Mouse (Mus musculus) embryonic facial prominence, embryonic 14.5 days (tissue): ENCODE measurements at regions not wholly inside any gene's neighbourhood (a gene's known extent, or its start where the extent isn't known, plus 50 kb on each side); places are given as distances from the start of the nearest gene placed in this dataset.

ENCODE experiments used
- ATAC-seq: fragments of 200-750 bp; cut with Nextera tagmentation; 2 replicates; pipeline ENCODE4 v1.8.0; 2017; ENCODE audit warnings: low read depth, moderate number of reproducible peaks, moderate TSS enrichment
- DNase-seq: peaks from one replicate; pipeline ENCODE4 v3.0.0-alpha.2; 2015; ENCODE audit warnings: low spot score
- H3K27ac ChIP-seq: fragments of 300-500 bp; sonication (generic); replicated peaks from 2 replicates; pipeline ENCODE4 v1.5.1; 2014; ENCODE audit warnings: low read depth, mild to moderate bottlenecking, low read length, moderate library complexity
- H3K27me3 ChIP-seq: fragments of 300-500 bp; sonication (generic); replicated peaks from 2 replicates; pipeline ENCODE4 v1.6.1; 2014; ENCODE audit warnings: low read length; ENCODE audit not compliant: control insufficient read depth, insufficient read depth
- H3K36me3 ChIP-seq: fragments of 300-500 bp; sonication (generic); 2 replicates; pipeline ENCODE4 v1.6.1; 2014; ENCODE audit warnings: low read length, mixed read lengths; ENCODE audit not compliant: control insufficient read depth, insufficient read depth
- H3K4me1 ChIP-seq: fragments of 300-500 bp; sonication (generic); 2 replicates; pipeline ENCODE4 v1.6.1; 2014; ENCODE audit warnings: antibody characterized with exemption, low read length; ENCODE audit not compliant: control insufficient read depth, insufficient read depth
- H3K4me2 ChIP-seq: fragments of 300-500 bp; sonication (generic); 2 replicates; pipeline ENCODE4 v1.6.1; 2014; ENCODE audit warnings: low read depth, mild to moderate bottlenecking, low read length, moderate library complexity, mixed read lengths
- H3K4me3 ChIP-seq: fragments of 300-500 bp; sonication (generic); 2 replicates; pipeline ENCODE4 v1.5.1; 2014; ENCODE audit warnings: low read depth, mild to moderate bottlenecking, low read length
- H3K9ac ChIP-seq: fragments of 300-500 bp; sonication (generic); 2 replicates; pipeline ENCODE4 v1.6.1; 2014; ENCODE audit warnings: low read depth, mild to moderate bottlenecking, low read length, moderate library complexity, mixed read lengths
- H3K9me3 ChIP-seq: fragments of 300-500 bp; sonication (generic); 2 replicates; pipeline ENCODE4 v1.6.1; 2016; ENCODE audit warnings: low read length; ENCODE audit not compliant: control insufficient read depth
- WGBS: fragments of 180-500 bp; shearing (Covaris S2); extraction: QIAGEN DNeasy Blood & Tissue Kit; methylation state at CpG from one replicate; pipeline ENCODE4 v1.1.7; 2014; 5-methylcytosine and 5-hydroxymethylcytosine counted together

- Histone ChIP-seq H3K4me1 (no peaks in the 10 kb centered on the region), H3K36me3 (no peaks in the 10 kb centered on the region), H3K9ac (no peak overlapping the region), H3K4me3 (no peak overlapping the region), H3K27ac (no peak overlapping the region), H3K27me3 (no peaks in the 10 kb centered on the region), H3K9me3 (no peaks in the 10 kb centered on the region), H3K4me2 (no peak overlapping the region)
- WGBS: 78% methylated on average over 10 of the region's 10 CpGs
- ATAC-seq: no peak
- no peak for DNase-seq
Measured at GRCm38 (mm10) chr15:38569011-38569640, 1143.8 kb downstream of the 4930447A16Rik start.

GRCm38 (mm10) chr15:38570144-38570543, 1144.8 kb downstream of the 4930447A16Rik start:
- no peak overlapping the region for H3K27ac ChIP-seq
- no peak overlapping the region for H3K4me3 ChIP-seq
- H3K9me3 ChIP-seq: no peaks in the 10 kb centered on the region
- no peaks in the 10 kb centered on the region for H3K27me3 ChIP-seq
- no peaks in the 10 kb centered on the region for H3K36me3 ChIP-seq
- no peak overlapping the region for H3K4me2 ChIP-seq
- WGBS: 86% methylated on average over 8 of the region's 8 CpGs
- ATAC-seq (no peak), DNase-seq (no peak)
- H3K9ac ChIP-seq: no peak overlapping the region
- H3K4me1 ChIP-seq: no peaks in the 10 kb centered on the region

DNA sequence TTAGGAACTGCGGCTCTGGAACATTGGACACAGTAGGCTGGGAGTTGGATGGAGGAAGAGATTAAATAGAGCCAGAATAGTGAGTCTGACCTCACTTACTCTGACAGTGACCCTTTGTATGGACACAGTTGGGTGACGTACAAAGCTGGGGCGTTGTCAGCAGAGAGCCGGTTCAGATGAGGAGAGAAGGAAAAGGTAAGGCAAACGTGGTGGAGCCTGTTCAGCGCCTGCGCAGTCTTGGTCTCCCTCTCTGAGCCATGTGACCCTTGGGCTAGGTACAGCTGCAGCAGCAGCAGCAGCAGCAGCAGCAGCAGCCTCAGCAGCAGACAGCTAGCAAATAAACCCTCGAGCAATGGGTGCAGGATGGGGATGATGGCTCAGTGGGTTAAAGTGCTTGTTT, 1145.4 kb downstream of the 4930447A16Rik start:
- WGBS: 53% methylated on average over 8 of the region's 8 CpGs
- Histone ChIP-seq H3K36me3 (no peaks in the 10 kb centered on the region), H3K9me3 (no peaks in the 10 kb centered on the region), H3K4me3 (no peak overlapping the region), H3K4me2 (no peak overlapping the region), H3K27ac (no peak overlapping the region), H3K27me3 (no peaks in the 10 kb centered on the region), H3K4me1 (no peaks in the 10 kb centered on the region), H3K9ac (no peak overlapping the region)
- ATAC-seq (no peak), DNase-seq (no peak)

DNA sequence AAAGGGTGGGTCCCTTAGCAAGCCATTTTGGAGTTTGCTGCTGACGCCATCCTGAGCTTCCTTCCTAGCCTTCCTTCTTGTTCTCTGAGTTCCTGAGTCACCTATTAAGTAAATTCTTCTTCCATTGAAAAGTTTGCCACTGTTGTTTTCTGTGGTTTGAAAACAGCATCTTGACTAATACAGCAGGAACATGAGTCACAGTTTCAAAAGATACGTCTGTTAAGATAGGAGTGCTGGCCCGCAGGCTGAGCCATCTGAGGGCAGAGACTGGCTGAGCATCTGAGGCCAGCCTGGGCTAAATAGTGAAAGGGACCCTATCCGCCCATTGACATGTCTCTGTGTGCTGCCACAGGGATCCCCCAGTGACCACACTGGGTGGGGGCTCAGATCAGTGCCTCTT, 1147.3 kb downstream of the 4930447A16Rik start:
- ATAC-seq (no peak), DNase-seq (no peak)
- Histone ChIP-seq H3K27me3 (no peaks in the 10 kb centered on the region), H3K9me3 (no peaks in the 10 kb centered on the region), H3K27ac (no peak overlapping the region), H3K9ac (no peak overlapping the region), H3K4me1 (no peaks in the 10 kb centered on the region), H3K36me3 (no peaks in the 10 kb centered on the region), H3K4me2 (no peak overlapping the region), H3K4me3 (no peak overlapping the region)
- WGBS: 75% methylated on average over 4 of the region's 4 CpGs

DNA sequence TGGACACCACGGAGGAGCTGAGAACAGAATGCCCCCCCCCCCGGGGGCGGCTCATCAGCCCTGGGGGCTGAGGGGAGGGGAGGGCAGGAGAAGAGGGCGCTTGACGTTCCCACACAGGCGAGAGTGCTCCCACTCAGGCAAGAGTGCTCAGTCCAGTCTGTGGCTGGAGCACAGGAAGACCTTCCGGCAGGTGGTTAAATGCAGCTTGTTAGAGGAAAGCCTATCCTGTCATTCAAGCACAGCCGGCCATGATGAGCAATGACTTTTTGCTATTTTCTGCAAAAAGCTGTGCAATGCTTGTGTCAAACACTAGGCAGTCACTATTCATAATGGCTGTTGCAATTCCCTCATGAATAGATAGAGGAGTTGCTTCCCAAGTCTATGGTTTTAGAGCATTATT, 1149.1 kb downstream of the 4930447A16Rik start:
- Histone ChIP-seq H3K4me1 (no peaks in the 10 kb centered on the region), H3K9me3 (no peaks in the 10 kb centered on the region), H3K4me3 (no peak overlapping the region), H3K4me2 (no peak overlapping the region), H3K9ac (no peak overlapping the region), H3K36me3 (no peaks in the 10 kb centered on the region), H3K27me3 (no peaks in the 10 kb centered on the region), H3K27ac (no peak overlapping the region)
- DNase-seq (no peak), ATAC-seq (no peak)
- 74% methylated on average over 8 of the region's 8 CpGs for WGBS

DNA sequence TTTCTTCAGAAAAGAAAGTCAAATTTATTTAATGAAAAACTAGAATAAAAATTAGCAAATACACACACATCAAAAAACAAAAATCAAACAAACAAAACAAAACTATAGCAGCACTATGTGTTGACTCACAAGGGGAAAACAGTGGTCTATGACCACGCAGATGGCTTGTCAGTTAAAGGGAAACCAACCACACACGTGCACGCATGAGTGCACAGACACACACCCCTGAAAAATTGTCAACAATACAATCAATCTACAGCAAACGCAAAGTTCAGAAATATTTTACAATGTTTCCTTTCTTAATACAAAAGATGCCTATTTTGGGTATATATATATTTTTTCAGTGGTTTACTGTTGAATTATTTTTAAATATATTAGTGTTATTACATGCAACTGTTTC, 1149.9 kb downstream of the 4930447A16Rik start:
- Histone ChIP-seq H3K27ac (no peak overlapping the region), H3K9ac (no peak overlapping the region), H3K4me2 (no peak overlapping the region), H3K4me1 (no peaks in the 10 kb centered on the region), H3K9me3 (no peaks in the 10 kb centered on the region), H3K36me3 (no peaks in the 10 kb centered on the region), H3K27me3 (no peaks in the 10 kb centered on the region), H3K4me3 (no peak overlapping the region)
- DNase-seq (no peak), ATAC-seq (no peak)
- WGBS: 80% methylated on average over 4 of the region's 4 CpGs

GRCm38 (mm10) chr15:38577691-38578090, 1152.3 kb downstream of the 4930447A16Rik start:
- Histone ChIP-seq H3K9ac (no peak overlapping the region), H3K36me3 (no peaks in the 10 kb centered on the region), H3K27me3 (no peaks in the 10 kb centered on the region), H3K4me2 (no peak overlapping the region), H3K9me3 (no peaks in the 10 kb centered on the region), H3K27ac (no peak overlapping the region), H3K4me1 (no peaks in the 10 kb centered on the region), H3K4me3 (no peak overlapping the region)
- WGBS: 96% methylated on average over 4 of the region's 4 CpGs
- ATAC-seq (no peak), DNase-seq (no peak)

DNA sequence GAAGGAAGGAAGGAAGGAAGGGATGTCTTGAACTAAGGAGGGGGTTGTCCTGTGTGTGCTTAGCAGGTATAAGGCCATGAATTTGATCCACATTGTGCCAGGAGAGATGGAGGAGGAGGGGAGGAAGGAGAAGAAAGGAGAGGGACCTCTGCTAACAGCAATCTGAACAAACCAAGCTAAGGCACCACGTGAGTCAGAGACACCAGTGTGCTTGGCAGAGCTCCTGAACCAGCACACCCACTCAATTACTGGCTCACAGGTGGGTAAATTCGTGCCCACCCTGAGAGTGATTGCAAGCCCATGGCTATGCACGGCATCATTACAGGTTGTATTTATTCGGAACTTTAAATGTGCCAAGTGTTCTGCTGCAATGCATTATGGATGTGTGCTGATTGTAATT, 1154.1 kb downstream of the 4930447A16Rik start:
- Histone ChIP-seq H3K27ac (no peak overlapping the region), H3K36me3 (no peaks in the 10 kb centered on the region), H3K4me3 (no peak overlapping the region), H3K27me3 (no peaks in the 10 kb centered on the region), H3K4me2 (no peak overlapping the region), H3K9me3 (no peaks in the 10 kb centered on the region), H3K4me1 (no peaks in the 10 kb centered on the region), H3K9ac (no peak overlapping the region)
- no peak for ATAC-seq
- DNase-seq: no peak
- 80% methylated on average over 4 of the region's 4 CpGs for WGBS

DNA sequence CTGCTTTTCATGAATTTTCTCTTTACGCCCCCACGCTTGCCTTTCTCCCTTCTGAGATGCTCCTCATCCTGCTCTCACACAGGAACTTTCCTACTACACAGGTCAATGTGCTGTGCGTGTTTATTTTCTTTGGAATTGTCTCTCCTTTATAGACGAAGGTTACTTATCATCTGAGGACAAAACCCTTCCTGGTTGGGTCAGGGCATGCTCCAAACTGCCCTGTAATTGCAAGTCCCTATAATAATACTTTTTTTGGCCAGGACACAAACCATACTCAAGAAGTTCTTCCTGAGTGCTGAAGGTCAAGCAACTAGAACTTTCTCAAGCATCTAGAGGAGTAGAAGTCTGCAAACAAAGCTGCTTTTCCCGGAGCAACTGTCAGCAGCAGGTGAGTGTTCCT, 1158.1 kb downstream of the 4930447A16Rik start:
- 80% methylated on average over 5 of the region's 5 CpGs for WGBS

More for the DNA sequence above, 1158.1 kb downstream of the 4930447A16Rik start:
- Histone ChIP-seq H3K9me3 (no peaks in the 10 kb centered on the region), H3K4me3 (no peak overlapping the region), H3K27ac (no peak overlapping the region), H3K4me1 (no peaks in the 10 kb centered on the region), H3K27me3 (no peaks in the 10 kb centered on the region), H3K4me2 (no peak overlapping the region), H3K9ac (no peak overlapping the region), H3K36me3 (no peaks in the 10 kb centered on the region)
- no peak for ATAC-seq
- no peak for DNase-seq
